Mouse (Mus musculus): ENCODE results near the gene Lsamp. TPM values are rescaled to one million over a fixed set of nuclear protein-coding genes. Genes with fewer than 3 reads are reported as not detected.

Lsamp gene
- 161 and 165 TPM in 2 replicates for polyA plus RNA-seq (2021; fragmentation: Nextera tagmentation)
- long read RNA-seq, experiment 1, partial matches to known transcripts, result 22 of 92 reads
- long read RNA-seq, experiment 1, other reads (novel, unspliced or antisense), result 69 of 92 reads
- long read RNA-seq, experiment 2, partial matches to known transcripts, result 22 of 161 reads
- long read RNA-seq, experiment 2, other reads (novel, unspliced or antisense), result 139 of 161 reads

GRCm38 (mm10) chr16:39984205-39984634, at the start of gene Lsamp:
Gene Lsamp (plus strand): TSS chr16:39984361.

Small RNAs within 50 kb of the gene (microRNA-seq; reads per million reads assigned to microRNA genes)
- gene Gm27887 (not detected), gene Gm47276 (not detected)

Measured in layer of hippocampus, adult 6 months (tissue).